Mouse (Mus musculus) 3134 (cell line): Measurements from ENCODE around the gene Maged2.
A peak's percentile ranks its signal among the peaks of the same experiment; 100 is the strongest.
"Not testable (repeated sequence)": the region's sequence is repeated elsewhere in the genome, so short reads cannot be mapped to it uniquely, and the experiment has no call there.

Experiments
- DNase-seq: peaks from one replicate; pipeline ENCODE4 v3.0.0-alpha.2; 2011; ENCODE audit warnings: low spot score; ENCODE audit not compliant: insufficient read length; ENCODE audit errors: extremely low read depth

The Maged2 gene

DNA sequence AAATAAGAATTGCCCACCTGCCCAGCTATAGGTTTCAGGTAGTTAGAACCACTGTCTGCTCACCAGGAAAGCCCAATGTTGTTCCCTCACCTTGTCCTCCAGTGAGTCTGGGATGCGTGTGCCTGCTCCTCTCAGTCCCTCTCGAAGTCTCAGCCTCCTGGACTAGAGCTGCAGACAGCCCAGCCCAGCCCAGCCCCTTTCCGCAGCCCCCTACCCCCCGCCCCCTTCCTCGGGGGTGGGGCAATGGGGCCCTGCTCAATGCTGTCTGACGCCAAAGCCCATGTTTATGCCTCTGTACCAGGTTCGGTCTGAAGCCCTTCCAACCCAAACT lies at the start of gene Maged2:
Gene Maged2 (minus strand): TSS at position 207 of the 331 bp plus-strand sequence.
- no peak for DNase-seq

DNA sequence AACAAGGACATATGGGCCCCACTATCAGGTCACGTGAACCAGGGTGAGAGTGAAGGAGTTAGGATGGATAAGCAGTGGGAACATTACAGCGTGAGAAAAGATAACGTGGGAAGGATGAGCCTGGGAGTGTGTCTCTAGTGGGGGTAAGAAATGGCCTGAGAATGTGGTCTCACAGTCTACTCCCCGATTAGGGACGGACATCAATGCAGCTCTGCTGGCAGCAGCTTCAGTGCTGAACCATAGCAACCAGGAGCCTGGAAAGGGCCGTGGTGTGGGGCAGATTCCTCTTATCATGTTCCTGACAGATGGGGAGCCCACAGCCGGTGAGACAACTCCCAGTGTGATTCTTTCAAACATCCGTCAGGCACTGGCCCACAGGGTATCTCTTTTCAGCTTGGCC lies 34.1 kb upstream of the Maged2 start:
- no peak for DNase-seq

DNA sequence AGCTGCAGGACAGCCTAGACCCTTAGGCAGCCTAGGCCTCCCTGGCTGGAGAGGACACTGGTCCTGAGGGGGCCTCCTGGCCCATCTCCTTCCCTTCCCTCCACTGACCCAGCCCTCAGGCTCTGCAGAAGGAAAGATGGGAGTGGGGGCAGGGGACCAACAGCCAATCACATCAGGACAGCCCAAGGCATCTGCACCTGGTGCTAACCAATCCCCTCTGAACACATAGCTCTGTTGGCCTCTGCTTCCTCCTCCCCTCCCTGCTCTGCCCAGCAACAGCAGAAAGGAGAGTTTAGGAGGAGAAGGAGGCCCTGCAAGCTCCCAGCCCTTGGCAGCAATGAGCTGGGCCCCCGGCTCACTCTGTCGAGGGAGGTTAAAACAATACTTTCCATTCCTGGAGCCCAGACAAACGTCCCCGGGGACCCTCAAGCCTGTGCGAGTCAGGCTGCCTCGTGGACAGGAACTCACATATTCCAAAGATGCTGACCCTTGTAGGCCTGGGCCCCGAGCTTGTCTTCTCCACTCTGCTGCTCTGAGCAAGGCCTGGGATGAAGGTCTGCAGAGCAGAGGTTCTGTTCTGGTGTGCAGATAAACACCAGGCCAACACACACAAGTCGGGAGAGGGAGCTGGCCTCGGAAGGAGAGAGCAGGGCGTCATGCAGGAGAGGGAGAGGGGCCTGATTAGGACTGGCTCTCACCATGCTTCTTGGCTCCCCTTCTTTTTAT lies 31.5 kb upstream of the Maged2 start:
- DNase-seq: not testable (repeated sequence)

DNA sequence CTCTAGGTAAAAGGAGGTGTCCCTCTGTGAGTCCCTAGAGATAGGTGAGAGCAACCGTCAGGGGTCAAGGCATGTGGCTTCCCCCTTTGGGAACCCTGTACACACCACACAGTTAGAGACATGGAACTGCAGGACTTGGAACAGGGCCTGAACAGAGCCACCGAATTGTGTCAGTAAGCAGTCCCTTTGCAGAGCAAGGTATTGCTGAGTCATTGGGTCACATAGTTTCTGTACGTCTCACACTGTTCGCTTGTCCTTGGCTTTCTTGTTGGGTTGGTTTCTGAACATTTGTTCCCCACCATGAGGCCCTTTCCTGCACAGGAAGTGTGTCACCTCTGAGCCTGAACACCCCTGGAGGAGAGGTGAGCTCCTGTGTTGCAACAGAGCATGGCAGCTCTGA lies 29.1 kb upstream of the Maged2 start:
- DNase-seq: not testable (repeated sequence)

DNA sequence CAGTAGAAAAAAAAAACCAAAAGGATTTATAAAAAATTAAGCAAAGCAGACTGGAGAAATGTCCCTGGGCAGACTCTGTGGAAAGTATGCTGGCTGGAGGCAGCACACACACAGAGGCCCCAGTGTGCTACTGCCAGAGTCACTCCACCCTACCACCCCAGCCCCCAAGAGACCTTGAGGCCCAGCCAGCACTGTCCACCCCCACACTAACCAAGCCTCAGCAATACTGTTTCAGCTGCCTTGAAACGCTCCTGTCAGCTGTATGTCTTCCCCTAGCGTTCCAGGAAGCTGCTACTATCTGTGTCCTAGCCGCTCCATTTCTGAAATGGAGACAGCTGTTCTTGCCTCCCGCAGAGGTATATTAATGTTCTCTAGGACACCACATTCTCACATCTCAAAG lies 16.2 kb upstream of the Maged2 start:
- no peak for DNase-seq

DNA sequence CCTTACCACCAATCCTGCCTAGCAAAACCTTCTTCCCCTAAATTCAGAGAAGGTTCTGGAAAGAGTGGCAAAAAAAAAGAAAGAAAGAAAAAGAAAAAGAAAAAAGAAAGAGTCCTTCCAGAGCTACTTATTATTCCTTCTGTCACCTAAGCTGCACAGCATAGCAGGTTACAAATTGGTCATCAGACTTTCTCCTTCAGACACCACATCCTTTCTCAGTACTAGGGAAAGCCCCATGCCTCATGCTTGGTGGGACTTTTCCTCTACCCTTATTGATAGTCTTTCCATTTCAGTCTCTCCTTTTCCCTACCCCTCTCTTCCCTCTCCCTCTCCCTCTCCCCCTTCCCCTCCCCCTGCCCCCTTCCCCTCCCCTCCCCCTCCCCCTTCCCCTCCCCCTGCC lies 3.1 kb upstream of the Maged2 start:
- no peak for DNase-seq

DNA sequence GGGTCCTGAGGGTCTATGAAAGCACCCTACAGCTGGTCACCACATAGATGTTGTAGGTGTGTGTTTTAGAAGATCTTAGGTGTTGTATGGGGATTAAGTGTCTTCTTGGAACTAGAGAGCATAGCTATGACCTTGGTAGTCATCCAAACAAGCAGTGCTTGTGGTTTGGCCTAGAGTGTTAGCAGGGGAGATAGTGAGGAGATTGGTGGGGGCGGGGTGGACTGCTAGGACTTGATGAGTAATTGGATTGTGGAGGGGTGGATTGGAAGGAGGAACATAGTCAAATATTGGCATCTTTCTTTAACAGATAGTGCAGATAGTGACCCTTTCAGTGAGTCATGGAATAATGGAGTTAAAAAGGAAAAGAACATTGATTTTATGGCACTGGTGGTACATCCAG lies 1.5 kb upstream of the Maged2 start:
- DNase-seq: no peak

DNA sequence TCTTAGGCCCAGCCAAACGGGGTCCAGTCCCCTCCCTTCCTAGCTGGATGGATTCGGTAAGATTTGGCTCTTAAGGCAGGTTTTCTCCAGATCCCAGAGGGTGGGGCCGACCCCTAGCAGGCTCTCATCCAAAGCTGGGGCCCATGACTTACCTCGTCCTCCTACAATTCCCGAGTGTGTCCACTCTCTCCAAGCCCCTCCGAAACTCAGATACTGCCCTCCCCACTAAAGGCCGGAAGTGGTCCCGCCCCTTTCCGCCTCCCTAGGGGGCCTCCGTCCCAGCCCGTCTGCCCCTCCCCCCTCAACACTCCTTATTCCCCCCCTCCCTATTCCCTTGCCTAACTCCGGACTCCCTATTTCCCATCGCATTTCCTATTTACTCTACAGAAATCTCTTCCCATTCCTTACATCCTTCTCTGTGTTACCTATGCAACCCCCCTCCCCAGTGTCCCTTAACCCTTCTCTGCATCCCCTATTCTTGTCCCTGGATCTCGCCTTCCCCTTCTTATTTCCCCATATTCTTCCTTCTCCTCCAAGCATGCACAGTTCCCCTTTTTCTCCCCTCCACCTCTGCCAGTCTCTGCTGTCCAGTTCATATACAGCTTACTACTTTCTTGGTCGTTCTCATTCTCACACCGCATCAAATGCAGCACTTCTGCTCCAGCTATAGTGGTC lies 544 bp downstream of the Maged2 start:
- DNase-seq: no peak

DNA sequence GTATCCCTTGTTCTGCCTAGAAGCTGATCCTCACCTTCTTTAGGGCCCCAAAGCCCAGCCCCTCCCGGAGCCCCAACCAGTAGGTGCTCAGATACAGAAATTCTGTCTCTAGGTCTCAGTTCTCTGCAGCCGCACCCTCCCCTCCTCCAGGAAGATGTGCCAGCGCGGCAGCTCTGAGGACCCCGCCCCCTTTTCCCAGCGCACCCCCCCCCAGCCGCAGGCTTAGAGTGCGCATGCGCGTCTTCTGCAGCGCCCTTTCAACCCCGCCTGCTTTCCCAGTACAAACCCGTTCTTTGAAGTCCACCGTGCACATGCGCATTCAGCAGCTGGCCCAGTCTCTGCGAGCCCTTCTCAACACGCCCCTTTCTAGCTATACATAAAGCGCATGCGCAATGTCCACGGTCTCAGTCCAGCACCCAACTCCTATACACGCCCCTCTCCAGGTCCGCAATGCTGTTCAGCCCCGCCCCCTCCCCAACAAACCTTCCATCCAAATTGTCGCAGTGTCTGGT lies 1.3 kb downstream of the Maged2 start:
- peak; percentile 85 for DNase-seq

DNA sequence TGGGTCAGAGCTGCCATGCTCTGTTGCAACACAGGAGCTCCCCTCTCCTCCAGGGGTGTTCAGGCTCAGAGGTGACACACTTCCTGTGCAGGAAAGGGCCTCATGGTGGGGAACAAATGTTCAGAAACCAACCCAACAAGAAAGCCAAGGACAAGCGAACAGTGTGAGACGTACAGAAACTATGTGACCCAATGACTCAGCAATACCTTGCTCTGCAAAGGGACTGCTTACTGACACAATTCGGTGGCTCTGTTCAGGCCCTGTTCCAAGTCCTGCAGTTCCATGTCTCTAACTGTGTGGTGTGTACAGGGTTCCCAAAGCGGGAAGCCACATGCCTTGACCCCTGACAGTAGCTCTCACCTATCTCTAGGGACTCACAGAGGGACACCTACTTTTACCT lies 13.2 kb downstream of the Maged2 start:
- DNase-seq: not testable (repeated sequence)

DNA sequence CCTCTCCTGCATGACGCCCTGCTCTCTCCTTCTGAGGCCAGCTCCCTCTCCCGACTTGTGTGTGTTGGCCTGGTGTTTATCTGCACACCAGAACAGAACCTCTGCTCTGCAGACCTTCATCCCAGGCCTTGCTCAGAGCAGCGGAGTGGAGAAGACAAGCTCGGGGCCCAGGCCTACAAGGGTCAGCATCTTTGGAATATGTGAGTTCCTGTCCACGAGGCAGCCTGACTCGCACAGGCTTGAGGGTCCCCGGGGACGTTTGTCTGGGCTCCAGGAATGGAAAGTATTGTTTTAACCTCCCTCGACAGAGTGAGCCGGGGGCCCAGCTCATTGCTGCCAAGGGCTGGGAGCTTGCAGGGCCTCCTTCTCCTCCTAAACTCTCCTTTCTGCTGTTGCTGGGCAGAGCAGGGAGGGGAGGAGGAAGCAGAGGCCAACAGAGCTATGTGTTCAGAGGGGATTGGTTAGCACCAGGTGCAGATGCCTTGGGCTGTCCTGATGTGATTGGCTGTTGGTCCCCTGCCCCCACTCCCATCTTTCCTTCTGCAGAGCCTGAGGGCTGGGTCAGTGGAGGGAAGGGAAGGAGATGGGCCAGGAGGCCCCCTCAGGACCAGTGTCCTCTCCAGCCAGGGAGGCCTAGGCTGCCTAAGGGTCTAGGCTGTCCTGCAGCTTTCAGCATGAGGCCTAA lies 15.5 kb downstream of the Maged2 start:
- not testable (repeated sequence) for DNase-seq
